Mouse (Mus musculus): ENCODE data around the gene Nr2c1. TPM values are rescaled to one million over a fixed set of nuclear protein-coding genes. Genes with fewer than 3 reads are reported as not detected.
A peak's percentile ranks its signal among the peaks of the same experiment; 100 is the strongest.

The Nr2c1 gene
- polyA plus RNA-seq, 1 experiment, result 2.8 TPM

DNA sequence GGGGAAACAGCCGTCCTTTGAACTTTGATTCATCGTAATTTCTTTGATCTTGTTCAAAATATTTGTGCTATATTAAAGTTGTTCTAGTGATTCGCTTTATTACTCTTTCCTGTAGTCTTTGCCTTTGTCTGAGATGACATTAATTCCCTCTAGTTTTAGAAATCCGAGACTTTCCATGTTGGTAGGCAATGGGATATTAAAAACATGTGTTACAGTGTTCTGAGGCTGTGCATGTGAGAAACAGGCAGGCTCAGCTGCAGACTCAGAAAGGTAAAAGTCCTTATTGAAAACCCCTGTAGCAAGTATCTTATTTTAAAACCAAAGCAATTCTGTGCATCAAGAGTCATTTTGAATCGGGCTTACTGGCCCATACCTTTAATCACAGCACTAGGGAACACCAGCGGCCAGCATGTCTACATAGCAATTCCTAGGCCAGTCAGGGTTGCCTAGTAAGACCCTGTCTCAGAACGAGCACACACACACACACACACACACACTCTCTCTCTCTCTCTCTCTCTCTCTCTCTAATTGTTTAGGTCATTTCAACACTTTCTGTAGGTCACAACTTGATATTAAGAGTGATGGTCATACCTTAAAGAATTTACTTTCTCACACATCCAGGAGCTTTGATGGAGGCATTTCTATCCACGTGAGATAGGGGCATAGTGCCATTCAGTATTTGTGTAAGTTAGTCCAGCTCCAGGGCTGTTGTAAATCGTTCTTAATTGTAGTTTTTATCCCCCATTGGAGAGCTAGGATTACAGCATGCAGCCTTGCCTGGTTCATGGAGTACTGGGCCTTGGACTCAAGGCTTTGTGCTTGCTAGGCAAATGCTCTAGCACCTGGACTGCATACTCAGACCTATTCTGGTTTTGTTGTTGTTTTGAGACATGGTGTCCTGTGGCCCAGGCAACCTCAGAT, 36.7 kb upstream of the Nr2c1 start:
- no peaks in the 10 kb centered on the region for H3K4me1 ChIP-seq (ENCODE audit: control insufficient read depth, insufficient read depth, insufficient read length, low read length)
- H3K36me3 ChIP-seq (ENCODE audit: control insufficient read depth, insufficient read depth, low read length), result peaks cover 1% of the 10 kb centered on the region
- H3K27ac ChIP-seq (ENCODE audit: insufficient read depth, low read depth, low read length), result no peak overlapping the region
- WGBS, result 70% methylated on average over 9 of the region's 9 CpGs
- no peak for TF ChIP-seq CTCF (IDR thresholded peaks at IDR 0.05; ENCODE audit: extremely low read depth, insufficient read length, insufficient replicate concordance, low read depth, low read length)
- no peak for TF ChIP-seq POLR2A (IDR thresholded peaks at IDR 0.05; ENCODE audit: low read depth, low read length)
- H3K4me3 ChIP-seq (ENCODE audit: low read depth, low read length), result no peak overlapping the region
- H3K27me3 ChIP-seq (ENCODE audit: control insufficient read depth, insufficient read depth, low read length), result no peaks in the 10 kb centered on the region

DNA sequence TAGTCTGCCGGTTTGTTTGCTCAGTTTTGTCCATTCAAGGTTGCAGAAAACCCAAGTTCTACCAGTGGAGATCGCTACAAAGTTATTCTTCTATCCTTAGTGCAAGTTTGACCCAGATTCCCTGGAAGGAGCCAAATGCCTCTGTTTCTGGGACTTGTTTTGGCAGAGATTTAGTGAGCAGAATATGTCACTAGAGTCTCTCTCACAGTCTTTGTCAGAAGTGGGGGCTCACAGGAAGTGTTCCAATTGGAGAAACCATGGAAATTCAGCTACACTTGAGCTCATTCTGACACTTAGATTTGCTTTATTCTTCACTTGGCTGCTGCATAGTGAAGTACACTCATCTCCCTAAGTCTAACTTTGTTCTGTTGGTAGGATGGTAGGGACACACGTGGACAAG, 35.6 kb upstream of the Nr2c1 start:
- 78% methylated on average over 3 of the region's 3 CpGs for WGBS
- H3K4me3 ChIP-seq (ENCODE audit: low read depth, low read length), result no peak overlapping the region

DNA sequence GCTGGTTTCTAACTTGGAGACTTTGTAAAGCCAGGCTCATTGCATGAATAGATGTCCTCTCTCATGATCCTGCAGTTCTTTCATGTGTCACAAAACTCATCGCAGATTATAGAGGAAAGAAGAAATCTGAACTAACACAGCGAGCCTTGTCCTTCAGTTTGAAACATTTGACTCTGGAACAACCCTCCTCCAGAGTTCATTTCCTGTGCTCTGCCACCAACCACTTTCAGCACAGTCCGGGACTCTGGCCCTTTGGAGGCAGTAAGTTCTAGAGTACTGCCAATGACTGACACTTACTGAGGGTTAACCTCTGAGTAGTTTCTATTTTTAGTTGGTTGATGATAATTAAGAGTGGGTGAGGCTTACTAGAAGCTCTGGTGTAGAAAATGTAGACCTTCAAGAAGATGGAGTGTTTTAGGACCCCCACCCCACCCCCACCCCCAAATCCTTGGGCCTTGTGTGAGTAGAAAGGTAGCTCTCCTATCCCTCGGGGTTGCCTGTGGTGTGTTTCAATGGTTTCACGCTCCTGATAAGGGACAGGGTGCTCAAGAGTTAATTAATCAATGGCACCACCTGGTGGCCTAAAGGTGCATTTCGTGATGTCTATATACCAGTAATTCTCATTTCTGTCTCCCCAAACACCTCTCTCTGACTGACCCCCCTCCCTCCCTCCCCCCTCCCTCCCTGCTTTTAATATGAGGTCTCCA, 31.8 kb upstream of the Nr2c1 start:
- Histone ChIP-seq H3K27ac (ENCODE audit: insufficient read depth, low read depth, low read length) (peak overlapping the region; percentile 14), H3K36me3 (ENCODE audit: control insufficient read depth, insufficient read depth, low read length) (0 out of 2 replicates have a peak, but pooled peaks cover 1% of the 10 kb centered on the region), H3K4me3 (ENCODE audit: low read depth, low read length) (no peak overlapping the region), H3K4me1 (ENCODE audit: control insufficient read depth, insufficient read depth, insufficient read length, low read length) (peaks cover 6% of the 10 kb centered on the region; the same call in 1 of the 2 replicates), H3K27me3 (ENCODE audit: control insufficient read depth, insufficient read depth, low read length) (no peaks in the 10 kb centered on the region)
- 22% methylated on average over 6 of the region's 6 CpGs for WGBS
- TF ChIP-seq CTCF (IDR thresholded peaks at IDR 0.05; ENCODE audit: extremely low read depth, insufficient read length, insufficient replicate concordance, low read depth, low read length), result peak; percentile 54; the same call in 1 of the 2 replicates
- TF ChIP-seq POLR2A (IDR thresholded peaks at IDR 0.05; ENCODE audit: low read depth, low read length), result no peak

More for the DNA sequence above, 35.6 kb upstream of the Nr2c1 start:
- Histone ChIP-seq H3K36me3 (ENCODE audit: control insufficient read depth, insufficient read depth, low read length) (no peaks in the 10 kb centered on the region; the same call in 1 of the 2 replicates), H3K27ac (ENCODE audit: insufficient read depth, low read depth, low read length) (no peak overlapping the region), H3K27me3 (ENCODE audit: control insufficient read depth, insufficient read depth, low read length) (no peaks in the 10 kb centered on the region), H3K4me1 (ENCODE audit: control insufficient read depth, insufficient read depth, insufficient read length, low read length) (no peaks in the 10 kb centered on the region)
- no peak for TF ChIP-seq CTCF (IDR thresholded peaks at IDR 0.05; ENCODE audit: extremely low read depth, insufficient read length, insufficient replicate concordance, low read depth, low read length)
- no peak for TF ChIP-seq POLR2A (IDR thresholded peaks at IDR 0.05; ENCODE audit: low read depth, low read length)

DNA sequence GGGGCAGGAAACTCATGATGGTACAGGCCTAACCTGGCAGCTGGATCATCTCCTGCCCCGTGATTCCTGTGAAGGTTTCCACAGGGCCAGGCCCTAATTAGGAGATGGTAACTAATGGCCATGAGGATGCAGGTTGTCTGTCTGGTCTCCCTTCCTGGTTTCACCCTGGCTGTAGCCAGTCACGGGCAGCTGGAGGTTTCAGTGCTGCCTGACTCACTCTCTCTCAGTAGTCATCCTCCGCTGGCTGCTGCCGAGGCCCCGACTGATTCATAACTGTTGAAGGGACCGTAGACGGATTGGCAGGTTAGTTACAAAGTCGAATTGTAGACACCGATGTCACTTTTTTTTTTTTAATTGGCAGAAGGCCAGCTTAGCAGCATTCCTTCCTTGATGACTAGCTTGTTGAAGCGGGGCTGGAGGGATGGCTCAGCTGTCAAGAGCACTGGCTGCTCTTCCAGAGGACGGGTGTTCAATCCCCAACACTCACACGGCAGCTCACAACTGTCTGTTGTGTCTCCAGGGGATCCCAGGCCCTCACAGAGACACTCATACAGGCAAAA, 31.0 kb upstream of the Nr2c1 start:
- Histone ChIP-seq H3K4me3 (ENCODE audit: low read depth, low read length) (no peak overlapping the region), H3K27ac (ENCODE audit: insufficient read depth, low read depth, low read length) (0 out of 2 replicates have a peak overlapping the region, but pooled peaks have one; percentile 30), H3K27me3 (ENCODE audit: control insufficient read depth, insufficient read depth, low read length) (no peaks in the 10 kb centered on the region), H3K4me1 (ENCODE audit: control insufficient read depth, insufficient read depth, insufficient read length, low read length) (peaks cover 6% of the 10 kb centered on the region; the same call in 1 of the 2 replicates), H3K36me3 (ENCODE audit: control insufficient read depth, insufficient read depth, low read length) (peaks cover 3% of the 10 kb centered on the region; the same call in 1 of the 2 replicates)
- 40% methylated on average over 12 of the region's 12 CpGs for WGBS
- TF ChIP-seq CTCF (IDR thresholded peaks at IDR 0.05; ENCODE audit: extremely low read depth, insufficient read length, insufficient replicate concordance, low read depth, low read length) (no peak), POLR2A (IDR thresholded peaks at IDR 0.05; ENCODE audit: low read depth, low read length) (no peak)

DNA sequence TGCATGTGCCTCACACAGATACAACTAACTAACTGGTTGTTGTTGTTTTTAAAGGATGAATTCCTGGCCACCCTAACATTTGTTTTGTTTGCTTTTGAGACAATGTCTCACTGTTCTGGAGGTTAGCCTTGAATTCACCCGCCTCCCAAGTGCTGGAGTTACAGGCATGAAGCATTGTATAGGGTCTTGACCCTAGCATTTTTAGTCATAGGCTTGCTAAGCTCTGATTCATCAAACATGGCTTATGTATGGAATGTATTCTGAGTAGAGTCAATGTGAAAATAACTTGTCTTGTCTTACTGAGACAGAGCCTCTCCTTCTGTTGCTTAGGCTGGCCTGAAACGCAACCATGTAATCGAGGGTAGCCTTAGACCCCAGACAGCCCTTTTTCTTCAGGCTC, 29.9 kb upstream of the Nr2c1 start:
- WGBS, result 94% methylated on average over 3 of the region's 3 CpGs
- Histone ChIP-seq H3K36me3 (ENCODE audit: control insufficient read depth, insufficient read depth, low read length) (peaks cover 3% of the 10 kb centered on the region; the same call in 1 of the 2 replicates), H3K4me1 (ENCODE audit: control insufficient read depth, insufficient read depth, insufficient read length, low read length) (peaks cover 6% of the 10 kb centered on the region; the same call in 1 of the 2 replicates), H3K27me3 (ENCODE audit: control insufficient read depth, insufficient read depth, low read length) (no peaks in the 10 kb centered on the region), H3K27ac (ENCODE audit: insufficient read depth, low read depth, low read length) (no peak overlapping the region), H3K4me3 (ENCODE audit: low read depth, low read length) (no peak overlapping the region)
- TF ChIP-seq CTCF (IDR thresholded peaks at IDR 0.05; ENCODE audit: extremely low read depth, insufficient read length, insufficient replicate concordance, low read depth, low read length) (no peak), POLR2A (IDR thresholded peaks at IDR 0.05; ENCODE audit: low read depth, low read length) (no peak)

DNA sequence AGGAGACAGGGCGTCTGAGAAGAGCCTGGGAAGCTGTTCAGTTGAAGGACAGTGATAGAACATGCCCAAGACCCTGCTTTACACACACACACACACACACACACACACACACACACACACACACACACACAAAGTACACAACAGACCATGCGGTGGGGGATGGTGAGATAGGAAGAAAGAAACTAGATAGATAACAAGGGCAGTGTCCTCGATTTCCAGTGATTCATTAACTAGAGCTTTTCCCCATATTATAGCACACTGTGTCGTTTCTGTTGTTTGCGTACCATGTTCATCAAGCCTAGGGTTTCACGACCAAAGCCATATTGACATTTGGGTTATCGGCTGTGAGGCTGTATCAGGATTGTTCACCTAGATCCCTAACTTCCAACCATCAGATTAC, 28.8 kb upstream of the Nr2c1 start:
- Histone ChIP-seq H3K27me3 (ENCODE audit: control insufficient read depth, insufficient read depth, low read length) (no peaks in the 10 kb centered on the region), H3K27ac (ENCODE audit: insufficient read depth, low read depth, low read length) (peak overlapping the region; percentile 15; the same call in 1 of the 2 replicates), H3K4me1 (ENCODE audit: control insufficient read depth, insufficient read depth, insufficient read length, low read length) (peaks cover 6% of the 10 kb centered on the region; the same call in 1 of the 2 replicates), H3K36me3 (ENCODE audit: control insufficient read depth, insufficient read depth, low read length) (peaks cover 11% of the 10 kb centered on the region), H3K4me3 (ENCODE audit: low read depth, low read length) (no peak overlapping the region)
- TF ChIP-seq CTCF (IDR thresholded peaks at IDR 0.05; ENCODE audit: extremely low read depth, insufficient read length, insufficient replicate concordance, low read depth, low read length), result no peak
- TF ChIP-seq POLR2A (IDR thresholded peaks at IDR 0.05; ENCODE audit: low read depth, low read length), result no peak
- 34% methylated on average over 7 of the region's 7 CpGs for WGBS
